Mouse (Mus musculus) hindbrain, embryonic 14.5 days (tissue): ENCODE measurements at regions not wholly inside any gene's neighbourhood (a gene's known extent, or its start where the extent isn't known, plus 50 kb on each side); places are given as distances from the start of the nearest gene placed in this dataset.
A peak's percentile ranks its signal among the peaks of the same experiment; 100 is the strongest.

Experiments
- ATAC-seq: fragments of 200-750 bp; cut with Nextera tagmentation; 2 replicates; pipeline ENCODE4 v1.8.0; 2017; ENCODE audit warnings: moderate number of reproducible peaks, mild to moderate bottlenecking, moderate TSS enrichment, moderate library complexity; ENCODE audit not compliant: low FRiP score
- DNase-seq: peaks from one replicate; pipeline ENCODE4 v3.0.0-alpha.2; 2015; ENCODE audit warnings: low spot score
- H3K27ac ChIP-seq: fragments of 300-500 bp; sonication (generic); 2 replicates; pipeline ENCODE4 v1.5.1; 2014; ENCODE audit warnings: mild to moderate bottlenecking, moderate library complexity
- H3K27me3 ChIP-seq: fragments of 300-500 bp; sonication (generic); 2 replicates; pipeline ENCODE4 v1.6.1; 2014; ENCODE audit warnings: mild to moderate bottlenecking, low read length, mixed read lengths; ENCODE audit not compliant: control insufficient read depth, insufficient read depth
- H3K36me3 ChIP-seq: fragments of 300-500 bp; sonication (generic); replicated peaks from 2 replicates; pipeline ENCODE4 v1.6.1; 2014; ENCODE audit not compliant: control insufficient read depth, insufficient read depth
- H3K4me1 ChIP-seq: fragments of 300-500 bp; sonication (generic); replicated peaks from 2 replicates; pipeline ENCODE4 v1.6.1; 2014; ENCODE audit warnings: antibody characterized with exemption, low read length, mixed read lengths; ENCODE audit not compliant: control insufficient read depth, insufficient read depth
- H3K4me2 ChIP-seq: fragments of 300-500 bp; sonication (generic); replicated peaks from 2 replicates; pipeline ENCODE4 v1.6.1; 2014; ENCODE audit warnings: mild to moderate bottlenecking, moderate library complexity
- H3K4me3 ChIP-seq: fragments of 300-500 bp; sonication (generic); replicated peaks from 2 replicates; pipeline ENCODE4 v1.5.1; 2014; ENCODE audit warnings: mild to moderate bottlenecking, low read length
- H3K9ac ChIP-seq: fragments of 300-500 bp; sonication (generic); 2 replicates; pipeline ENCODE4 v1.6.1; 2014
- H3K9me3 ChIP-seq: fragments of 300-500 bp; sonication (generic); 2 replicates; pipeline ENCODE4 v1.6.1; 2016; ENCODE audit warnings: low read length; ENCODE audit not compliant: control insufficient read depth
- WGBS: fragments of 180-500 bp; shearing (Covaris S2); extraction: QIAGEN DNeasy Blood & Tissue Kit; methylation state at CpG from one replicate; pipeline ENCODE4 v1.1.7; 2014; 5-methylcytosine and 5-hydroxymethylcytosine counted together

DNA sequence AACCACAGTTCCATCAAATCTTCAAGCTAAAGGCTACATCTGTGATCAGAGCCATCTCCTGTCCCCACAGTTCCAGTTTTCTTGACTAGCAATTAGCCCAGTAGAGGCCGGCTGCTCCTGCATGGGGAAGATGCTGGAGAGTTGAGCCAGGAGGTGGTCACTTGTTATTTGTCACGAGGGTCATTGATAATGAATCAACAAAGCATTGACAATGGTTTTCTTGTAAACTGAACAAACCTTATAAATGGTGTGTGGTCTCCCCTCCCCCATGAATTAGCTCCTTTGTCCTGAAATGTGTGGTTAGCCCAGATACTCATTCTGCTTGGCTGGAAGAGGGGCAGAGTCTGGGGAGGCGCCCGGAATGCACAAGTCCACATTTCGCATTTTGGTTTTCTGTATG is 208.9 kb upstream of the Sox2 start:
- WGBS = 21% methylated on average over 5 of the region's 5 CpGs
- no peak for DNase-seq
- Histone ChIP-seq H3K4me3 (no peak overlapping the region), H3K4me1 (peaks cover 5% of the 10 kb centered on the region; the same call in 1 of the 2 replicates), H3K9ac (no peak overlapping the region), H3K4me2 (no peak overlapping the region; the same call in 1 of the 2 replicates), H3K27me3 (peaks cover 27% of the 10 kb centered on the region; the same call in 1 of the 2 replicates), H3K9me3 (no peaks in the 10 kb centered on the region), H3K27ac (peak overlapping the region; percentile 65; the same call in 1 of the 2 replicates), H3K36me3 (no peaks in the 10 kb centered on the region)
- ATAC-seq = peak; percentile 53; the same call in 1 of the 2 replicates

- Histone ChIP-seq H3K27ac (no peak overlapping the region), H3K9me3 (no peaks in the 10 kb centered on the region), H3K27me3 (peaks cover 5% of the 10 kb centered on the region; the same call in 1 of the 2 replicates), H3K4me3 (no peak overlapping the region), H3K4me1 (no peaks in the 10 kb centered on the region), H3K4me2 (peak overlapping the region; percentile 13; the same call in 1 of the 2 replicates), H3K36me3 (no peaks in the 10 kb centered on the region), H3K9ac (no peak overlapping the region)
- no peak for DNase-seq
- peak; percentile 31; the same call in 1 of the 2 replicates for ATAC-seq
- 43% methylated on average over 9 of the region's 9 CpGs for WGBS
These were observed 215.3 kb upstream of the Sox2 start for GRCm38 (mm10) chr3:34434901-34435300.

- DNase-seq = no peak
- 93% methylated on average over 8 of the region's 8 CpGs for WGBS
- no peak overlapping the region for H3K4me3 ChIP-seq
- H3K4me2 ChIP-seq = no peak overlapping the region
- no peaks in the 10 kb centered on the region for H3K4me1 ChIP-seq
- H3K9me3 ChIP-seq = no peaks in the 10 kb centered on the region
- H3K27me3 ChIP-seq = no peaks in the 10 kb centered on the region
- no peak for ATAC-seq
- H3K9ac ChIP-seq = no peak overlapping the region
- H3K27ac ChIP-seq = no peak overlapping the region
- H3K36me3 ChIP-seq = no peaks in the 10 kb centered on the region
These were observed 222.2 kb upstream of the Sox2 start for GRCm38 (mm10) chr3:34427967-34428366.

DNA sequence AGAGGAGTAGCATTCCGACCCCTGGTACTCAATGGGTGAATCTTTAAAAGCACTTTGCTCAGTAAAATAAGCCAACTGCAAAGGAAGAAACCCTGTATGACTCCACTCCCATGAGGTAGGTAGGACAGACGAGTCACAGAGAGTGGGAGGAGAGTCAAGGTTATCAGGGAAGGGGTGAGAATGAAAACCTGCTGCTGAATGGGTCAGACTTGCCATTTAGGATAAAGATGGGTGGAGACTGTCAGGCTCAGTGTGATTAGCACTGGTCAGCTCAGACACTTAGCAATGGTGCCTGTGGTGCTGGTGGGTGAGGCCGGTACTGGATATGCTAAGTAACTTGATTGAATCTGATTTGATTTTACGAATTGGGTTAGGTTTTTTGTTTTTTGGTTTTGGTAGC is 222.7 kb upstream of the Sox2 start:
- DNase-seq (no peak), ATAC-seq (no peak)
- Histone ChIP-seq H3K27ac (no peak overlapping the region), H3K4me2 (no peak overlapping the region), H3K36me3 (no peaks in the 10 kb centered on the region), H3K4me3 (no peak overlapping the region), H3K27me3 (no peaks in the 10 kb centered on the region), H3K4me1 (no peaks in the 10 kb centered on the region), H3K9me3 (no peaks in the 10 kb centered on the region), H3K9ac (no peak overlapping the region)
- 93% methylated on average over 4 of the region's 4 CpGs for WGBS

GRCm38 (mm10) chr3:34426955-34427354 is 223.2 kb upstream of the Sox2 start:
- no peak overlapping the region for H3K4me3 ChIP-seq

GRCm38 (mm10) chr3:34411915-34412306 is 238.3 kb upstream of the Sox2 start:
- Histone ChIP-seq H3K4me2 (peak overlapping the region; percentile 24), H3K27ac (peak overlapping the region; percentile 78), H3K4me1 (peaks cover 5% of the 10 kb centered on the region; the same call in 1 of the 2 replicates), H3K4me3 (no peak overlapping the region), H3K36me3 (no peaks in the 10 kb centered on the region), H3K9me3 (no peaks in the 10 kb centered on the region), H3K27me3 (no peaks in the 10 kb centered on the region), H3K9ac (no peak overlapping the region)
- 44% methylated on average over 3 of the region's 3 CpGs for WGBS
- ATAC-seq (peak; percentile 64; the same call in 1 of the 2 replicates), DNase-seq (no peak)

More at GRCm38 (mm10) chr3:34426955-34427354, 223.2 kb upstream of the Sox2 start:
- H3K27ac ChIP-seq = no peak overlapping the region
- 91% methylated on average over 10 of the region's 10 CpGs for WGBS
- H3K36me3 ChIP-seq = no peaks in the 10 kb centered on the region
- no peaks in the 10 kb centered on the region for H3K4me1 ChIP-seq
- H3K9me3 ChIP-seq = no peaks in the 10 kb centered on the region
- H3K9ac ChIP-seq = no peak overlapping the region
- DNase-seq = no peak
- no peak overlapping the region for H3K4me2 ChIP-seq
- no peak for ATAC-seq
- H3K27me3 ChIP-seq = no peaks in the 10 kb centered on the region

DNA sequence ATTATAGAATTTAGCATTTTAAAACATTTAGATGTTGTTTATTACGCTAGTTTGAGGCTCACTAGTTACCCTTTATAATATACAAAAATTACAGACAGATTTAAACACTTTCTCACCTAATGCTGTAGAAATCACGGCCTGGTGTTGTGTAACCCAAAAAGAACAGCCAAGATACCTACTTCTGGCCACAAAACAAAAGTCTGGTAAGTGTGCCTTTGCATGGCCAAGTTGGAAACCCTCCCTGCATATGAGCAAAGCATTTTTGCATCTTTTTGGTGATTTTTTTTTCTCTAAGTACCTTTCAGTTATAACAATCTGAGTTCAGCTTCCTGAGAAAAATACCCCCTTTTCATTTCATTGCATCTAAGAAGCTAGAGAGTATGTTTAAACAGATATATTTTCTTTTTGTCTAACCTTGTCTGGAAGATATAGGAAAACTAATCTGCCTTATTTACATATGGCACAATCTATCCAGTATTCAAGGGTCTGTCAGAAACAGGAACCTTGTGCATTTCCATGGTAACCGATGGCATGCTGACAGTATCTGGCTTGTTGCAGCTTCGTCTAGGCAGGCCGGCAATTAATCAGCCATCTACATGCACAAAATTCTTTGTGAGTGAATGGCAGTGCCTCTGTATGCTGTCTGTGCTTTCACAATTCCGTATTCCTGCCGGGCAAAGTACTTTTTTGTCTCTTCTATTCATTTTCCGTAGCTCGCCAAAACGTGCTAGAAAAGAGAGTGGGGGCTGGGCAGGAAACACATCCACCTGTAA is 238.9 kb upstream of the Sox2 start:
- H3K9me3 ChIP-seq = no peaks in the 10 kb centered on the region
- no peaks in the 10 kb centered on the region for H3K27me3 ChIP-seq
- H3K9ac ChIP-seq = no peak overlapping the region
- no peak overlapping the region for H3K4me3 ChIP-seq
- WGBS = 21% methylated on average over 10 of the region's 10 CpGs
- peak; percentile 82; the same call in 1 of the 2 replicates for ATAC-seq
- DNase-seq = peak; percentile 71
- H3K36me3 ChIP-seq = no peaks in the 10 kb centered on the region
- peak overlapping the region; percentile 78 for H3K27ac ChIP-seq
- peaks cover 5% of the 10 kb centered on the region; the same call in 1 of the 2 replicates for H3K4me1 ChIP-seq
- H3K4me2 ChIP-seq = peak overlapping the region; percentile 24

GRCm38 (mm10) chr3:34403586-34403985 is 246.6 kb upstream of the Sox2 start:
- DNase-seq (no peak), ATAC-seq (no peak)
- Histone ChIP-seq H3K9ac (no peak overlapping the region), H3K27me3 (no peaks in the 10 kb centered on the region), H3K4me1 (no peaks in the 10 kb centered on the region), H3K9me3 (no peaks in the 10 kb centered on the region), H3K36me3 (no peaks in the 10 kb centered on the region), H3K4me2 (no peak overlapping the region), H3K4me3 (no peak overlapping the region), H3K27ac (no peak overlapping the region)
- WGBS = 78% methylated on average over 2 of the region's 2 CpGs

DNA sequence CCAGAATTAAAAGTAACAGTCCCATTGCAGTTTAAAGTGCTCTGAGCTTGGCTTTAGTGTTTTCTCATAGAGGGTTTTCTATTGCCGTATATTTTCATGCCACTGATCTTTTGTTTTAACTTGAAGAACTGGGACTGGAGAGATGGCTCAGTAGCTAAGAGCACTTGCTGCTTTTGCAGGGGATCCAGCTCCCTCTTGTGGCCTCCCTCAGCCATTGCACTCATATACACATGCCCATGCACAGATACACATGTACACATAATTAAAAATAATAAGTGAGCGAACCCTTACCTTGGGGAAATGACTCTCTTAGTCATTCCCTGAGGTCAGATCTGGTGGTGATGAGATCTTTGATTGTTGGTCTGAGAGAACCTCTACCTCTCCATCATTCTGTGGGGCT is 258.9 kb upstream of the Sox2 start:
- 96% methylated on average over 2 of the region's 2 CpGs for WGBS
- ATAC-seq (no peak), DNase-seq (no peak)
- no peaks in the 10 kb centered on the region for H3K4me1 ChIP-seq
- no peaks in the 10 kb centered on the region for H3K27me3 ChIP-seq
- peaks cover 12% of the 10 kb centered on the region for H3K9me3 ChIP-seq
- H3K4me3 ChIP-seq = no peak overlapping the region
- H3K9ac ChIP-seq = no peak overlapping the region
- no peak overlapping the region for H3K27ac ChIP-seq
- no peak overlapping the region for H3K4me2 ChIP-seq
- no peaks in the 10 kb centered on the region for H3K36me3 ChIP-seq
